Comparison of ENCODE assay signal across 17 mouse cellular contexts in the genomic region with DNA sequence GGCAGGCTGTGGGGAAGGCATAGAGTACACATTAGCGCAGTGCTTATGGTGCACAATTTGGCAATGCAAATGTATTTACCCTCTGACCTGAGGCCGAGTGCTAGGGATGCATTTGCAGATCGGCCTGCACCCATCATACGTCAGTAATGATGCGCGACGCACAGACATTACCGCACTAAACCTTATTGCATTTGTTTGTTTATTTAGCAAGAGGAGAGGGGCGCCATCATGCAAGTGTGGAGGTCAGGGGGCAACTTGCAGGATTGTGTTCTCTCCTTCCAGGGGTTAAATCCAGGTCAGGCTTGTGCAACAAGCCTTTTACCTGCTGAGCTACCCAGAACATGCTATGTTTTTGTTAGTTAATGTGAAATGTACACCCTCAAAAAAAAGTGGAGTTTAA.
"Had no signal": no experiment of that assay in that cellular context is flagged by ENCODE, and none has a peak within 500 bp of the region (broad histone marks: within the 10 kb centered on the region; RNA-seq: fewer than 3 reads in every experiment).

No protein-coding gene starts in this region.

- H3K4me3 ChIP-seq: limb, embryonic 12.5 days; limb, embryonic 15.5 days; liver, embryonic 15.5 days; megakaryocyte, embryonic 14.5 days; neural tube, embryonic 13.5 days had no signal

- DNase-seq: kidney, adult 18-20 months; kidney, adult 9 months; kidney, postnatal 14 days; kidney, postnatal 4 days; left cerebral cortex, postnatal 4 days; lung, adult 2 months; midbrain, embryonic 14.5 days; retina, postnatal 1 day; thymus, adult 18-20 months; thymus, postnatal 36 days had no signal

- H3K9ac ChIP-seq: limb, embryonic 12.5 days; limb, embryonic 15.5 days; liver, embryonic 15.5 days; neural tube, embryonic 13.5 days had no signal

- H3K4me2 ChIP-seq: limb, embryonic 12.5 days; limb, embryonic 15.5 days; liver, embryonic 15.5 days; midbrain, embryonic 11.5 days; neural tube, embryonic 13.5 days had no signal

- H3K9me3 ChIP-seq: limb, embryonic 12.5 days; limb, embryonic 15.5 days; liver, embryonic 15.5 days; megakaryocyte, embryonic 14.5 days; neural tube, embryonic 13.5 days had no signal

- ATAC-seq: intestine, embryonic 16.5 days had no signal

- H3K27ac ChIP-seq: limb, embryonic 12.5 days; limb, embryonic 15.5 days; liver, embryonic 15.5 days; neural tube, embryonic 13.5 days had no signal

- H3K27me3 ChIP-seq: limb, embryonic 12.5 days; limb, embryonic 15.5 days; liver, embryonic 15.5 days; megakaryocyte, embryonic 14.5 days; neural tube, embryonic 13.5 days had no signal

- H3K4me1 ChIP-seq: megakaryocyte, embryonic 14.5 days; neural tube, embryonic 13.5 days had no signal
